8 mouse cellular contexts compared by ENCODE assay signal in the genomic region with DNA sequence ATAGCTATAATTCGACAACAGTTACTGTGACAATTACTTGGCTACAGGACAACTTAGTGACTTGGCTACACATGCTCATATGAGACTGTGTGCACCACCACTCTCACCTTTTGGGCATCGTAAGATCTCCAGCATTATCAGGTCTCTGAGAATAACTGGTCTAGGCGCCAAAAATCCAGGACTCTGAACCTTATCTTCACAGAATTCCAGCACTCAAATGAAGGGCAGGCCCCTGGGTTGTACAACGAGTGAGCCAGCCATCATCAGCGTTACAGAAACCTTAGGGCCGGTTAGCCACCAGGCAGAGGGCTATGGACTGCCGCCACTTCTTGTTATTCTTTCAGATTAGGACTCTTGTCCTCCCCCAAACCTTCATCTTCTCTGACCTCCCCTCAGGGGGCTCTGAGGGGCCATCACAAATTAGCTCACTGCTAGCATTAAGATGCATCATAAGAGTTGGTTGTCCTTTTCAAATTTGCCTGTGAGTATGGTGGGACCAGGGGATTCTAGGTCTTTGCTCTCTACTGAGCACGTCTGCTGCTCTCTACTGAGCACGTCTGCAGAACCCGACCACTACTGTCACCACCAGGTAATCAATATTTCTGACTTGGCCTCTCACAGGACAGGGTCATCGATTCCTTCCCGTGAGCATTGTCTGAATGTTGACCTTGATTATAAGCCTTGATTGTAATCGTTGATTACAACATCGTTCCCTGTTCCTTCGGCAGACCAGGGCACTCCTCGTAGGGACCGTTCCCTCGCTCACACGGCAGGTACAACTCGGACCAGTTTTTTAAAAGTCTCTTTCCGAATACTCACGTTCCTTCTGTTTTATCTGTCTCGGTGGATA. TPM values are rescaled to one million over a fixed set of nuclear protein-coding genes. Genes with fewer than 3 reads are reported as not detected.
A peak's percentile ranks its signal among the peaks of the same experiment; 100 is the strongest.
DNase-seq lines count a peak whose midpoint lies in the region; ATAC-seq lines count a peak whose summit lies in the region.

No protein-coding gene starts in this region.

- no peak overlapping the region for H3K27ac ChIP-seq in embryonic facial prominence, embryonic 15.5 days (replicated peaks)
- H3K27ac ChIP-seq in liver, embryonic 12.5 days: no peak overlapping the region

- WGBS in embryonic facial prominence, embryonic 15.5 days: 9% methylated on average over 23 of the region's 23 CpGs
- 8% methylated on average over 23 of the region's 23 CpGs for WGBS in liver, embryonic 12.5 days (ENCODE audit: insufficient replicate concordance)

- H3K4me2 ChIP-seq in embryonic facial prominence, embryonic 15.5 days (replicated peaks): peak overlapping the region; percentile 80
- H3K4me2 ChIP-seq in liver, embryonic 12.5 days: peak overlapping the region; percentile 96

- H3K9me3 ChIP-seq in erythroblast, embryonic 14.5 days (ENCODE audit: control insufficient read depth, low read length): peaks cover 6% of the 10 kb centered on the region
- no peaks in the 10 kb centered on the region for H3K9me3 ChIP-seq in embryonic facial prominence, embryonic 15.5 days (replicated peaks)
- no peaks in the 10 kb centered on the region for H3K9me3 ChIP-seq in liver, embryonic 12.5 days (replicated peaks)

- H3K27me3 ChIP-seq in erythroblast, embryonic 14.5 days (ENCODE audit: control insufficient read depth): peaks cover 39% of the 10 kb centered on the region
- peaks cover 14% of the 10 kb centered on the region; the same call in 1 of the 2 replicates for H3K27me3 ChIP-seq in embryonic facial prominence, embryonic 15.5 days
- H3K27me3 ChIP-seq in liver, embryonic 12.5 days (replicated peaks): peaks cover 28% of the 10 kb centered on the region

- H3K36me3 ChIP-seq in erythroblast, embryonic 14.5 days (ENCODE audit: control insufficient read depth): no peaks in the 10 kb centered on the region
- no peaks in the 10 kb centered on the region for H3K36me3 ChIP-seq in embryonic facial prominence, embryonic 15.5 days
- no peaks in the 10 kb centered on the region for H3K36me3 ChIP-seq in liver, embryonic 12.5 days

- peaks cover 52% of the 10 kb centered on the region for H3K4me1 ChIP-seq in erythroblast, embryonic 14.5 days (ENCODE audit: control insufficient read depth)
- peaks cover 20% of the 10 kb centered on the region for H3K4me1 ChIP-seq in embryonic facial prominence, embryonic 15.5 days
- H3K4me1 ChIP-seq in liver, embryonic 12.5 days: peaks cover 44% of the 10 kb centered on the region

- no peak for ATAC-seq in erythroblast, adult 5-6 weeks (replicated peaks; ENCODE audit: low FRiP score, poor library complexity, severe bottlenecking)
- no peak for ATAC-seq in embryonic facial prominence, embryonic 15.5 days (ENCODE audit: insufficient number of reproducible peaks, low FRiP score, low TSS enrichment, low read depth)
- peak; percentile 14 for ATAC-seq in liver, embryonic 12.5 days
- no peak for ATAC-seq in activated CD4-positive, CD25-positive, alpha-beta regulatory T cell, adult 4 months

- peak overlapping the region; percentile 26; the same call in 1 of the 2 replicates for H3K9ac ChIP-seq in embryonic facial prominence, embryonic 15.5 days
- peak overlapping the region; percentile 64 for H3K9ac ChIP-seq in liver, embryonic 12.5 days

- DNase-seq in A20 (ENCODE audit: low read depth, low spot score): peak; percentile 83
- no peak for DNase-seq in urinary bladder, adult 18-20 months (ENCODE audit: low spot score in 2 of 2)
- no peak for DNase-seq in urinary bladder, postnatal 14 days (ENCODE audit: low spot score)

- H3K4me3 ChIP-seq in erythroblast, embryonic 14.5 days (replicated peaks): peak overlapping the region; percentile 76
- peak overlapping the region; percentile 68 for H3K4me3 ChIP-seq in embryonic facial prominence, embryonic 15.5 days (replicated peaks)
- H3K4me3 ChIP-seq in liver, embryonic 12.5 days: peak overlapping the region; percentile 74

RNA-seq across cellular contexts. Expression of a gene that starts 18.6 kb away (rescaled TPM):
- polyA plus RNA-seq in erythroblast, embryonic 14.5 days (2012): 0.11 TPM in 1 of 2 replicates, not detected in the other
- total RNA-seq in erythroblast, adult 5-6 weeks (2015; ENCODE audit: low replicate concordance): 54.8 and 67.1 TPM in 2 replicates
- total RNA-seq in erythroblast, adult 5-6 weeks (2017; ENCODE audit: low replicate concordance): 58.3 and 69.6 TPM in 2 replicates
- polyA plus RNA-seq in embryonic facial prominence, embryonic 15.5 days (2015; fragmentation: Nextera tagmentation; extraction: Ambion mirVana): 8.3 and 8.8 TPM in 2 replicates
- 16.3 and 16.5 TPM in 2 replicates for polyA plus RNA-seq in liver, embryonic 12.5 days (2016; fragmentation: Nextera tagmentation; extraction: Ambion mirVana)
- polyA plus RNA-seq in activated CD4-positive, CD25-positive, alpha-beta regulatory T cell, adult 4 months (2017; shearing (Covaris generic)): 100 to 1,000 TPM; 204 to 218 TPM

RNA-seq across cellular contexts. Expression of a gene that starts 26.4 kb away (rescaled TPM):
- 4.5 and 4.6 TPM in 2 replicates for polyA plus RNA-seq in erythroblast, embryonic 14.5 days (2012)
- total RNA-seq in erythroblast, adult 5-6 weeks (2015; ENCODE audit: low replicate concordance): 3.1 TPM in 1 of 2 replicates, not detected in the other
- total RNA-seq in erythroblast, adult 5-6 weeks (2017; ENCODE audit: low replicate concordance): 0.68 and 5.3 TPM in 2 replicates
- 2.3 and 4.9 TPM in 2 replicates for polyA plus RNA-seq in embryonic facial prominence, embryonic 15.5 days (2015; fragmentation: Nextera tagmentation; extraction: Ambion mirVana)
- 4.1 and 5.0 TPM in 2 replicates for polyA plus RNA-seq in liver, embryonic 12.5 days (2016; fragmentation: Nextera tagmentation; extraction: Ambion mirVana)
- polyA plus RNA-seq in activated CD4-positive, CD25-positive, alpha-beta regulatory T cell, adult 4 months (2017; shearing (Covaris generic)): 1 to 10 TPM; 3.0 to 3.1 TPM

RNA-seq across cellular contexts. Expression of a gene that starts 26.9 kb away (rescaled TPM):
- not detected in 2 replicates for polyA plus RNA-seq in erythroblast, embryonic 14.5 days (2012)
- total RNA-seq in erythroblast, adult 5-6 weeks (2015; ENCODE audit: low replicate concordance): not detected in 2 replicates
- total RNA-seq in erythroblast, adult 5-6 weeks (2017; ENCODE audit: low replicate concordance): 0.42 TPM in 1 of 2 replicates, not detected in the other
- polyA plus RNA-seq in embryonic facial prominence, embryonic 15.5 days (2015; fragmentation: Nextera tagmentation; extraction: Ambion mirVana): 5.4 and 5.8 TPM in 2 replicates
- polyA plus RNA-seq in liver, embryonic 12.5 days (2016; fragmentation: Nextera tagmentation; extraction: Ambion mirVana): not detected in 2 replicates
- 1 to 10 TPM in 1 of 2 experiments, under 1 TPM in 1; 0.52 to 1.1 TPM for polyA plus RNA-seq in activated CD4-positive, CD25-positive, alpha-beta regulatory T cell, adult 4 months (2017; shearing (Covaris generic))

RNA-seq across cellular contexts. Expression of a gene that starts 35.7 kb away (rescaled TPM):
- 2.6 and 3.9 TPM in 2 replicates for polyA plus RNA-seq in erythroblast, embryonic 14.5 days (2012)
- 3.3 and 12.7 TPM in 2 replicates for total RNA-seq in erythroblast, adult 5-6 weeks (2015; ENCODE audit: low replicate concordance)
- 17.6 and 19.5 TPM in 2 replicates for total RNA-seq in erythroblast, adult 5-6 weeks (2017; ENCODE audit: low replicate concordance)
- polyA plus RNA-seq in embryonic facial prominence, embryonic 15.5 days (2015; fragmentation: Nextera tagmentation; extraction: Ambion mirVana): 7.5 and 8.1 TPM in 2 replicates
- polyA plus RNA-seq in liver, embryonic 12.5 days (2016; fragmentation: Nextera tagmentation; extraction: Ambion mirVana): 2.1 and 2.3 TPM in 2 replicates
- polyA plus RNA-seq in activated CD4-positive, CD25-positive, alpha-beta regulatory T cell, adult 4 months (2017; shearing (Covaris generic)): 1 to 10 TPM; 3.8 to 4.4 TPM

RNA-seq across cellular contexts. Expression of a gene that starts 49.2 kb away (rescaled TPM):
- not detected in 2 replicates for polyA plus RNA-seq in erythroblast, embryonic 14.5 days (2012)
- total RNA-seq in erythroblast, adult 5-6 weeks (2015; ENCODE audit: low replicate concordance): 0.42 and 3.5 TPM in 2 replicates
- 0.84 TPM in 1 of 2 replicates, not detected in the other for total RNA-seq in erythroblast, adult 5-6 weeks (2017; ENCODE audit: low replicate concordance)
- polyA plus RNA-seq in embryonic facial prominence, embryonic 15.5 days (2015; fragmentation: Nextera tagmentation; extraction: Ambion mirVana): 0.20 and 0.49 TPM in 2 replicates
- polyA plus RNA-seq in liver, embryonic 12.5 days (2016; fragmentation: Nextera tagmentation; extraction: Ambion mirVana): 0.19 and 0.33 TPM in 2 replicates
- polyA plus RNA-seq in activated CD4-positive, CD25-positive, alpha-beta regulatory T cell, adult 4 months (2017; shearing (Covaris generic)): under 1 TPM; 0.37 to 0.66 TPM

Comparison
In these comparisons a context has a peak if more than half of its experiments do, and no peak if none do; other contexts are left out.
1. RNA of a gene that starts 18.6 kb away (polyA plus RNA-seq): 204 to 218 TPM in activated CD4-positive, CD25-positive, alpha-beta regulatory T cell, adult 4 months; 16.3 to 16.5 TPM in liver, embryonic 12.5 days, 8.3 to 8.8 TPM in embryonic facial prominence, embryonic 15.5 days and 0.11 TPM in erythroblast, embryonic 14.5 days; every median in the first group is over 10 times any median in the second.
2. Peak in every context shown above with its lines, with median percentiles within 50 percentile points of each other: H3K4me3 ChIP-seq.